Mouse (Mus musculus): ENCODE measurements around the gene Prl8a8. TPM values are rescaled to one million over a fixed set of nuclear protein-coding genes. Genes with fewer than 3 reads are reported as not detected.

Prl8a8 gene
- polyA plus RNA-seq (2015; fragmentation: Illumina TruSeq; extraction: RNeasy Lipid Tissue Mini Kit (QIAGEN cat#74804); ENCODE audit: low read depth, low replicate concordance): not detected

GRCm38 (mm10) chr13:27513117-27513516, at the start of gene Prl8a8:
Gene Prl8a8, minus strand, starts transcription at chr13:27513217.

Other genes with a start within 250 kb of the Prl8a8 start
- not detected for gene Prl6a1, start 200.6 kb downstream of the Prl8a8 start, polyA plus RNA-seq (2015; fragmentation: Illumina TruSeq; extraction: RNeasy Lipid Tissue Mini Kit (QIAGEN cat#74804); ENCODE audit: low read depth, low replicate concordance)
- not detected for gene Prl8a2, start 167.5 kb downstream of the Prl8a8 start, polyA plus RNA-seq (2015; fragmentation: Illumina TruSeq; extraction: RNeasy Lipid Tissue Mini Kit (QIAGEN cat#74804); ENCODE audit: low read depth, low replicate concordance)
- not detected for gene Prl2b1, start 122.4 kb downstream of the Prl8a8 start, polyA plus RNA-seq (2015; fragmentation: Illumina TruSeq; extraction: RNeasy Lipid Tissue Mini Kit (QIAGEN cat#74804); ENCODE audit: low read depth, low replicate concordance)
- gene Prl8a6, start 74.5 kb downstream of the Prl8a8 start, polyA plus RNA-seq (2015; fragmentation: Illumina TruSeq; extraction: RNeasy Lipid Tissue Mini Kit (QIAGEN cat#74804); ENCODE audit: low read depth, low replicate concordance): not detected
- not detected for gene Prl8a9, start 51.4 kb upstream of the Prl8a8 start, polyA plus RNA-seq (2015; fragmentation: Illumina TruSeq; extraction: RNeasy Lipid Tissue Mini Kit (QIAGEN cat#74804); ENCODE audit: low read depth, low replicate concordance)
- gene Prl8a1, start 69.0 kb upstream of the Prl8a8 start, polyA plus RNA-seq (2015; fragmentation: Illumina TruSeq; extraction: RNeasy Lipid Tissue Mini Kit (QIAGEN cat#74804); ENCODE audit: low read depth, low replicate concordance): not detected
- not detected for gene Prl7b1, start 97.4 kb upstream of the Prl8a8 start, polyA plus RNA-seq (2015; fragmentation: Illumina TruSeq; extraction: RNeasy Lipid Tissue Mini Kit (QIAGEN cat#74804); ENCODE audit: low read depth, low replicate concordance)
- gene Prl7a1, start 129.3 kb upstream of the Prl8a8 start, polyA plus RNA-seq (2015; fragmentation: Illumina TruSeq; extraction: RNeasy Lipid Tissue Mini Kit (QIAGEN cat#74804); ENCODE audit: low read depth, low replicate concordance): not detected
- gene Prl7a2, start 154.8 kb upstream of the Prl8a8 start, polyA plus RNA-seq (2015; fragmentation: Illumina TruSeq; extraction: RNeasy Lipid Tissue Mini Kit (QIAGEN cat#74804); ENCODE audit: low read depth, low replicate concordance): not detected
- not detected for gene Prl7d1, start 203.5 kb upstream of the Prl8a8 start, polyA plus RNA-seq (2015; fragmentation: Illumina TruSeq; extraction: RNeasy Lipid Tissue Mini Kit (QIAGEN cat#74804); ENCODE audit: low read depth, low replicate concordance)

All from brain, adult 10 weeks (tissue).